ENCODE assay signal across 14 mouse cellular contexts in genomic region chr14:24763275-24763812, GRCm38 (mm10).
DNase-seq lines count a peak whose midpoint lies in the region; ATAC-seq and TF ChIP-seq lines count a peak whose summit lies in the region.
"Had no signal": no experiment of that assay in that cellular context is flagged by ENCODE, and none has a peak within 500 bp of the region (broad histone marks: within the 10 kb centered on the region; RNA-seq: fewer than 3 reads in every experiment).

No protein-coding gene starts in this region.

- H3K4me3 ChIP-seq in E14TG2a.4 (replicated peaks; ENCODE audit: low read length) = 0 out of 2 replicates have a peak overlapping the region, but pooled peaks have one; percentile 4
- no peak overlapping the region for H3K4me3 ChIP-seq in embryonic facial prominence, embryonic 13.5 days
- no peak overlapping the region for H3K4me3 ChIP-seq in hindbrain, embryonic 11.5 days (ENCODE audit: low read depth, low read length)
- no peak overlapping the region for H3K4me3 ChIP-seq in midbrain, embryonic 13.5 days (replicated peaks)
- H3K4me3 ChIP-seq: limb, embryonic 15.5 days had no signal

- TF ChIP-seq CTCF in E14TG2a.4 (conservative IDR thresholded peaks at IDR 0.05; ENCODE audit: low read length) = no peak

- H3K4me2 ChIP-seq in embryonic facial prominence, embryonic 13.5 days = no peak overlapping the region
- H3K4me2 ChIP-seq in hindbrain, embryonic 11.5 days (replicated peaks; ENCODE audit: low read depth, low read length) = no peak overlapping the region
- 0 out of 2 replicates have a peak overlapping the region, but pooled peaks have one; percentile 0 for H3K4me2 ChIP-seq in midbrain, embryonic 13.5 days (replicated peaks)
- H3K4me2 ChIP-seq: limb, embryonic 15.5 days had no signal

- no peaks in the 10 kb centered on the region for H3K9me3 ChIP-seq in E14TG2a.4 (ENCODE audit: low read length)
- H3K9me3 ChIP-seq in embryonic facial prominence, embryonic 13.5 days = no peaks in the 10 kb centered on the region
- no peaks in the 10 kb centered on the region for H3K9me3 ChIP-seq in hindbrain, embryonic 11.5 days (ENCODE audit: control insufficient read depth, low read length)
- H3K9me3 ChIP-seq in midbrain, embryonic 13.5 days = no peaks in the 10 kb centered on the region
- H3K9me3 ChIP-seq: limb, embryonic 15.5 days had no signal

- no peak overlapping the region for H3K9ac ChIP-seq in embryonic facial prominence, embryonic 13.5 days
- H3K9ac ChIP-seq in hindbrain, embryonic 11.5 days (ENCODE audit: low read depth, low read length) = peak overlapping the region; percentile 8; the same call in 1 of the 2 replicates
- H3K9ac ChIP-seq in midbrain, embryonic 13.5 days (replicated peaks) = no peak overlapping the region
- H3K9ac ChIP-seq: limb, embryonic 15.5 days had no signal

- ATAC-seq in embryonic facial prominence, embryonic 13.5 days (ENCODE audit: insufficient number of reproducible peaks, insufficient read depth, low FRiP score, low TSS enrichment, low read depth) = 0 out of 2 replicates have a peak, but pooled peaks have one; percentile 26
- ATAC-seq in hindbrain, embryonic 11.5 days (ENCODE audit: low FRiP score) = peak; percentile 51; the same call in 1 of the 2 replicates
- peak; percentile 61 for ATAC-seq in midbrain, embryonic 13.5 days
- no peak for ATAC-seq in CD4-positive, CD25-positive, alpha-beta regulatory T cell, adult 4 months
- ATAC-seq in frontal cortex, adult (ENCODE audit: low TSS enrichment) = no peak

- no peaks in the 10 kb centered on the region for H3K27me3 ChIP-seq in E14TG2a.4 (ENCODE audit: insufficient read depth, low read length)
- H3K27me3 ChIP-seq in embryonic facial prominence, embryonic 13.5 days = no peaks in the 10 kb centered on the region
- no peaks in the 10 kb centered on the region for H3K27me3 ChIP-seq in hindbrain, embryonic 11.5 days (ENCODE audit: control insufficient read depth, insufficient read depth, low read length)
- no peaks in the 10 kb centered on the region for H3K27me3 ChIP-seq in midbrain, embryonic 13.5 days
- H3K27me3 ChIP-seq: limb, embryonic 15.5 days had no signal

- H3K27ac ChIP-seq in embryonic facial prominence, embryonic 13.5 days = no peak overlapping the region
- peak overlapping the region; percentile 82 for H3K27ac ChIP-seq in hindbrain, embryonic 11.5 days (ENCODE audit: low read depth, low read length)
- peak overlapping the region; percentile 91 for H3K27ac ChIP-seq in midbrain, embryonic 13.5 days
- H3K27ac ChIP-seq: limb, embryonic 15.5 days had no signal

- no peak for DNase-seq in hindbrain, embryonic 11.5 days (ENCODE audit: low spot score)
- no peak for DNase-seq in kidney, postnatal 10 days
- no peak for DNase-seq in ovary, postnatal 36 days (ENCODE audit: low spot score)
- DNase-seq: cerebellum, adult 18-20 months; gastrocnemius, postnatal 36 days; lung, adult 18-20 months; right cerebral cortex, postnatal 25 days; thymus, postnatal 4 days had no signal

- WGBS in embryonic facial prominence, embryonic 13.5 days = 59% methylated on average over 9 of the region's 9 CpGs
- 59% methylated on average over 9 of the region's 9 CpGs for WGBS in hindbrain, embryonic 11.5 days
- WGBS in midbrain, embryonic 13.5 days = 45% methylated on average over 9 of the region's 9 CpGs

- H3K36me3 ChIP-seq in E14TG2a.4 (ENCODE audit: insufficient read depth, low read length) = no peaks in the 10 kb centered on the region
- H3K36me3 ChIP-seq in embryonic facial prominence, embryonic 13.5 days = no peaks in the 10 kb centered on the region
- H3K36me3 ChIP-seq in hindbrain, embryonic 11.5 days (ENCODE audit: control insufficient read depth, insufficient read depth, low read length) = no peaks in the 10 kb centered on the region
- H3K36me3 ChIP-seq in midbrain, embryonic 13.5 days = no peaks in the 10 kb centered on the region
- H3K36me3 ChIP-seq: limb, embryonic 15.5 days had no signal

- peaks cover 24% of the 10 kb centered on the region for H3K4me1 ChIP-seq in E14TG2a.4 (replicated peaks; ENCODE audit: low read depth, low read length)
- peaks cover 16% of the 10 kb centered on the region for H3K4me1 ChIP-seq in embryonic facial prominence, embryonic 13.5 days
- peaks cover 15% of the 10 kb centered on the region for H3K4me1 ChIP-seq in hindbrain, embryonic 11.5 days (replicated peaks; ENCODE audit: control insufficient read depth, insufficient read depth, low read length)
- H3K4me1 ChIP-seq in midbrain, embryonic 13.5 days (replicated peaks) = peaks cover 75% of the 10 kb centered on the region

Comparison
In these comparisons a context has a peak if more than half of its experiments do, and no peak if none do; other contexts are left out.
1. ATAC-seq: peak in embryonic facial prominence, embryonic 13.5 days (single experiment), hindbrain, embryonic 11.5 days (single experiment) and midbrain, embryonic 13.5 days (single experiment); none in CD4-positive, CD25-positive, alpha-beta regulatory T cell, adult 4 months (single experiment) and frontal cortex, adult (single experiment).